Mouse (Mus musculus): ENCODE results near the gene Tmprss7. TPM values are rescaled to one million over a fixed set of nuclear protein-coding genes. Genes with fewer than 3 reads are reported as not detected.
A peak's percentile ranks its signal among the peaks of the same experiment; 100 is the strongest.

Gene Tmprss7
- polyA plus RNA-seq, 1 experiment from 2014 or later: 0.50 TPM

DNA sequence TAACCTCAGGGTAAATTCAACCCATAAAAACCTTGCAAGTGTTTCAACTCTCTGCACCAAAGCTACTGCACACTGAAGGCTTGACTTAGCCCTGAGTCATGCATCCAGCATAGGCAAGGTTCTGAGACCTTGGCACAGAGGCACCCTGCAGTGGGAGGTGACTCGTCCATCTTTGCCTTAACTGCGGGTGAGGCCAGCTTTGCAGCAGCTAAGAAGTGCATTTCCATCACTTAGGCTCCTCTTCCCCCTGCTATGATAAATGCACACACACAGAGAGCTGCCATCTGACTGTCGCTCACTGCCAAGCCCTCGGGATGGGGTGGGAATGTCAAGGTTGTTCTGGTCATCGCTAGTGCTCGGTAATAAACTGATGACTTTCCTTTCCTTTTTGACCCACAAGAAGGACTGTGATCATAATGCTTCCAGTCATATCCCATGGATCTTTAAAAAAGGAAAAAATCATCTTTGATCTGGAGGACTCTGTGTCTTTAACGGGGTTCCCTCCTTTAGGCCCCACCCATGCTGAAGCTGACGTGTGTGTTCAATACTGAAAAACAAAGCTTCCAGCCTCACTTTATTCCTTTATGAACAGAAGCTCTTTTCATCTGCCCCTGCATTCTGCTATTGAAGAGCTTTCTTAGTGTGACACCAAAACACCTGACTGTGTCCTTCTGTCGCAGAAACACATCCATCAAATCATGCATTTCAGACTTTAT is 2.1 kb upstream of the Tmprss7 start:
- Histone ChIP-seq H3K9ac (ENCODE audit: low read depth, low read length) (no peak overlapping the region), H3K27me3 (replicated peaks; ENCODE audit: control insufficient read depth, insufficient read depth, low read length) (no peaks in the 10 kb centered on the region), H3K4me2 (ENCODE audit: low read length) (no peak overlapping the region), H3K9me3 (ENCODE audit: control insufficient read depth, low read length) (no peaks in the 10 kb centered on the region), H3K4me1 (ENCODE audit: control insufficient read depth, insufficient read depth, low read depth, low read length) (peaks cover 4% of the 10 kb centered on the region), H3K36me3 (ENCODE audit: control insufficient read depth, insufficient read depth, low read length) (no peaks in the 10 kb centered on the region), H3K4me3 (ENCODE audit: low read length) (no peak overlapping the region), H3K27ac (ENCODE audit: low read depth, low read length) (no peak overlapping the region)
- WGBS: 49% methylated on average over 9 of the region's 9 CpGs
- peak; percentile 58 for ATAC-seq

DNA sequence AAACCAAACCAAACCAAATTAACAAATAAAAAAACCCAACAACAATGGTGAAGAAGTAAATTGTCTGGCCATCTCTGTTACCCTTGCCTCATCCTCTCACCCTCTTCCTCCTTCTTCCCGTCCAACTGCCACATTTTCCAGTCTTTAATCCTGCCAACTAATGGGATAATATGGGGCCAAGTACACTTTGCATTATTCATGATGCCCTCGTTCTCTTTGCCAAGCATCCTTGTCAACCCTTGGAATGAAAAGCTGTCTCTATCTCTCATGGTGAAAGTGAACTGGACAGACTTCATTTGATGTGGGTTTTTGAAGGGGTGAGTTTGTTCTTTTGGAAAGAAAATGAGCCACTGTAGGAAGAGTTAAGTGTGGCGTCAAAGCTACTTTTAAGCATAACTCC is 607 bp downstream of the Tmprss7 start:
- H3K4me3 ChIP-seq (ENCODE audit: low read length): no peak overlapping the region
- ATAC-seq: no peak
- H3K27ac ChIP-seq (ENCODE audit: low read depth, low read length): no peak overlapping the region
- peaks cover 8% of the 10 kb centered on the region for H3K4me1 ChIP-seq (ENCODE audit: control insufficient read depth, insufficient read depth, low read depth, low read length)
- H3K4me2 ChIP-seq (ENCODE audit: low read length): no peak overlapping the region
- H3K9ac ChIP-seq (ENCODE audit: low read depth, low read length): no peak overlapping the region
- H3K27me3 ChIP-seq (replicated peaks; ENCODE audit: control insufficient read depth, insufficient read depth, low read length): no peaks in the 10 kb centered on the region
- WGBS: 35% methylated on average over 3 of the region's 3 CpGs
- no peaks in the 10 kb centered on the region for H3K36me3 ChIP-seq (ENCODE audit: control insufficient read depth, insufficient read depth, low read length)
- no peaks in the 10 kb centered on the region for H3K9me3 ChIP-seq (ENCODE audit: control insufficient read depth, low read length)

DNA sequence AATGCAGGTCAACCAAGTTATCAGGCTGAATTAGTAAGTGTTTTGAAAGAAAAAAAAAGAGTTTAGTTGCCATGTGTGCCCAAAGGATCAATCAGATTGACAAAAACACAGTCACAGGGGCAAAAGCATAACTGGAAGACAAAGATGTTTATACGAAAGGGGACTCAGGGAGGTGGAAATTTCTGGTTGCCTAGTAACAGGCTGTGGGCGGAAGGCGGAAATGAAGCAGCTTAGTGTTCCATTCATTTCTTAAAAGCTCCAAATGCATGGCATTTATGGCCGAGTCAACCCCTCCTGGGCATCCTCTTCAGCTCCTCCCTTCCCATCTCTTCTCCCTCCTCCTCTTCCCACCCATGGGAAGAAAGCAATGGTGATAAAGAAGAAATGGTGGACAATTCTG is 3.3 kb downstream of the Tmprss7 start:
- H3K36me3 ChIP-seq (ENCODE audit: control insufficient read depth, insufficient read depth, low read length): no peaks in the 10 kb centered on the region
- no peak overlapping the region for H3K4me3 ChIP-seq (ENCODE audit: low read length)
- 4% methylated on average over 4 of the region's 4 CpGs for WGBS
- ATAC-seq: peak; percentile 83
- no peaks in the 10 kb centered on the region for H3K27me3 ChIP-seq (replicated peaks; ENCODE audit: control insufficient read depth, insufficient read depth, low read length)
- H3K4me2 ChIP-seq (ENCODE audit: low read length): no peak overlapping the region
- peak overlapping the region; percentile 9; the same call in 1 of the 2 replicates for H3K27ac ChIP-seq (ENCODE audit: low read depth, low read length)
- no peak overlapping the region for H3K9ac ChIP-seq (ENCODE audit: low read depth, low read length)
- no peaks in the 10 kb centered on the region for H3K9me3 ChIP-seq (ENCODE audit: control insufficient read depth, low read length)
- H3K4me1 ChIP-seq (ENCODE audit: control insufficient read depth, insufficient read depth, low read depth, low read length): peaks cover 5% of the 10 kb centered on the region

DNA sequence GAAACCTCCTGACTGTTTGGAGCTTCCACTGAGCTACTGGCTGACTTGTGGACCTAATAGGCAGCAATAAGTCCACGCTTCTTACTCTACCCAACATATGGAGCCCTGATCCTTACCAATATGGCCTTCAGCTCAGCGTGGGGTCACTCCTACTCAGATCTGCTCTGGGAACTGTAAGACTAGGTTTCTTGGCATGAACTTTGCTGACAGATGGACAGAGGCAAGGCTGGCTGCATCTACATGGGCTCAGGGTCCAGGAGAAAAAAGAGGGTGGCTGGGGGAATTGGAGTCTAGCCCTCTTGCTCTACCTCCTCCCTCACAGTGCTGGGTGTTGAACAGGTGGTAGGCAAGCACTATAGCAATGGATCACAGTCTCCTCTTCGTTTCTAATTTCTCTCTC is 6.6 kb downstream of the Tmprss7 start:
- WGBS: 82% methylated on average over 3 of the region's 3 CpGs
- H3K4me1 ChIP-seq (ENCODE audit: control insufficient read depth, insufficient read depth, low read depth, low read length): peaks cover 5% of the 10 kb centered on the region
- H3K36me3 ChIP-seq (ENCODE audit: control insufficient read depth, insufficient read depth, low read length): no peaks in the 10 kb centered on the region
- H3K4me2 ChIP-seq (ENCODE audit: low read length): no peak overlapping the region
- no peak overlapping the region for H3K9ac ChIP-seq (ENCODE audit: low read depth, low read length)
- H3K27me3 ChIP-seq (replicated peaks; ENCODE audit: control insufficient read depth, insufficient read depth, low read length): no peaks in the 10 kb centered on the region
- no peaks in the 10 kb centered on the region for H3K9me3 ChIP-seq (ENCODE audit: control insufficient read depth, low read length)
- ATAC-seq: peak; percentile 52; the same call in 1 of the 2 replicates
- no peak overlapping the region for H3K27ac ChIP-seq (ENCODE audit: low read depth, low read length)
- H3K4me3 ChIP-seq (ENCODE audit: low read length): no peak overlapping the region

DNA sequence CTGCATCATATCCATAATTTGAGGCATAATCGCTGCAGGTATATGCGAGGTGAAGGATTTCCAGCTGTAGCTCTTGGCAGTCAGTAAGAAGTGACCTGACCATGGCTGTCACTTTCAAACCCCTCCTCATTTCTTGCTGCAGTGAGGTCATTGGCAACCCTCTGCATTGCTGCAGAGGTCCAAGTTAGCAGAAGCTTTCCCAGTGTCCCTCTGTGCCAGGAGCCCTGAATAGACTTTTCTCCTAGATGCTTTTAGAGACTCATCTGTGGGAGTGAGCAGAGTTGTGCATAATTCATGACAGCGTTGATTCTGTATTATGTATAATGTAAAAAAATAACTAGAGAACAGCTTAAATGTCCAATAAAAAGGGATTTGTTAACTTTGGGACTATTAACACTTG is 8.2 kb downstream of the Tmprss7 start:
- Histone ChIP-seq H3K4me3 (ENCODE audit: low read length) (no peak overlapping the region), H3K27ac (ENCODE audit: low read depth, low read length) (no peak overlapping the region), H3K4me2 (ENCODE audit: low read length) (no peak overlapping the region), H3K36me3 (ENCODE audit: control insufficient read depth, insufficient read depth, low read length) (no peaks in the 10 kb centered on the region), H3K9me3 (ENCODE audit: control insufficient read depth, low read length) (no peaks in the 10 kb centered on the region), H3K27me3 (replicated peaks; ENCODE audit: control insufficient read depth, insufficient read depth, low read length) (no peaks in the 10 kb centered on the region), H3K9ac (ENCODE audit: low read depth, low read length) (no peak overlapping the region), H3K4me1 (ENCODE audit: control insufficient read depth, insufficient read depth, low read depth, low read length) (peaks cover under 1% of the 10 kb centered on the region; the same call in 1 of the 2 replicates)
- 0 out of 2 replicates have a peak, but pooled peaks have one; percentile 32 for ATAC-seq
- WGBS: 69% methylated on average over 3 of the region's 3 CpGs

DNA sequence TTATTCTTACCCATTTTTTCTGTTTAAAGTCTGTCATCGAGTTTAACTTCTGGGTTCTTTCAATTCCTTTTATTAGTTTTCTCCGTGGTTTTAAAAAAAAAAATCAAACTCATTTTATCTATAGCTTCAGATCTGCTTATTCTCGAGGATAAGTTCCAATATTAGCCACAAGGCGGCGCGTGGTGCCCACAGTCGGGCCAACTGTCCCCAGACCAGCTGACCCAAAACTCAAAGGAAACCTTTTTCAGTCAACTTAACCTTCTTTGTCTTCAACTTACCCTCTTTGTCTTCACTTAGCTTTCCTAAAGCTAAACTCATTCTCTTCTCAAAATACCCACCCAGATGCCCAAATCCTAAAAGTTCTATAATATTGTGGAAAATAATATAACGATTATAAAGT is 8.6 kb downstream of the Tmprss7 start:
- Histone ChIP-seq H3K36me3 (ENCODE audit: control insufficient read depth, insufficient read depth, low read length) (no peaks in the 10 kb centered on the region), H3K9ac (ENCODE audit: low read depth, low read length) (no peak overlapping the region), H3K9me3 (ENCODE audit: control insufficient read depth, low read length) (no peaks in the 10 kb centered on the region), H3K27me3 (replicated peaks; ENCODE audit: control insufficient read depth, insufficient read depth, low read length) (no peaks in the 10 kb centered on the region), H3K4me2 (ENCODE audit: low read length) (no peak overlapping the region), H3K4me3 (ENCODE audit: low read length) (no peak overlapping the region), H3K4me1 (ENCODE audit: control insufficient read depth, insufficient read depth, low read depth, low read length) (no peaks in the 10 kb centered on the region), H3K27ac (ENCODE audit: low read depth, low read length) (no peak overlapping the region)
- 14% methylated on average over 8 of the region's 8 CpGs for WGBS
- no peak for ATAC-seq

DNA sequence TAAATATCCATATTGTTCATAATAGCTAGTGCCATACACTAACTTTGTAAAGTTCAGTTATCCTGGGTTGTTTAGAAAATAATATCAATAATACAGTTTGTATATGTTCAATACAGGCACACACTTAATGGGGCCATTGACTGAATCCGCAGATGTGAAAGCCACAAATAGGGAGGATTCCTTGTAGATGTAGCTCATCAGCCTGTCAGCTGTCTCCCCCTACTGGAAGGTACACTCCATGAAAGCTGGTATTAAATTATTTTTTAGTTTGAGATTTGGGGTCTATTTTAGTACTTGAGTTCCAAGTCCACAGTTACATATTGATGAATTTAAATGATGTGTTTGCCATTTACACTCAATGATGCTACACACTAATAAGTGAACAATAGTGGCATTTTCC is 17.0 kb downstream of the Tmprss7 start:
- Histone ChIP-seq H3K27ac (ENCODE audit: low read depth, low read length) (no peak overlapping the region), H3K4me2 (ENCODE audit: low read length) (no peak overlapping the region), H3K4me3 (ENCODE audit: low read length) (no peak overlapping the region), H3K27me3 (replicated peaks; ENCODE audit: control insufficient read depth, insufficient read depth, low read length) (no peaks in the 10 kb centered on the region), H3K36me3 (ENCODE audit: control insufficient read depth, insufficient read depth, low read length) (no peaks in the 10 kb centered on the region), H3K9ac (ENCODE audit: low read depth, low read length) (no peak overlapping the region), H3K4me1 (ENCODE audit: control insufficient read depth, insufficient read depth, low read depth, low read length) (no peaks in the 10 kb centered on the region), H3K9me3 (ENCODE audit: control insufficient read depth, low read length) (no peaks in the 10 kb centered on the region)
- no peak for ATAC-seq
- 39% methylated on average over 1 of the region's 1 CpGs for WGBS

DNA sequence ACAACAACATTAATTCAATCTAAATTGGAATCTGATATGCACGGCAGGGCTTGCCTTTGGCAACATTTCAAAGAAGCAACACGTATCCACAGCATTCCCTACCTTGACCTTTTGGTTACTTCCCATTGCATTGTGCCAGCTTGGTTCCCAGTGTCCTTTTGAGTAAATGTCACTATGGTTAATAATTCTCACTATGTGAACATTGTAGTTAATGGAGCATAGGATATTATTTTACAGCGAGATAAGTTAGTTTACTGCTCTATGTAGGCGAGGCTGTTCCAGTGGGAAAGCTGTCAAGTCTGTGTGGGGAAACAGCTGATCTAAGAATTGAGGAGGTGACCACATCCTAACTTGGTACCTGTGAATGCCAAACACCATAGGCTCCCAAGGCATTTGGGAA is 23.5 kb downstream of the Tmprss7 start:
- H3K36me3 ChIP-seq (ENCODE audit: control insufficient read depth, insufficient read depth, low read length): no peaks in the 10 kb centered on the region
- 45% methylated on average over 4 of the region's 4 CpGs for WGBS
- no peak overlapping the region for H3K4me3 ChIP-seq (ENCODE audit: low read length)
- ATAC-seq: no peak
- no peak overlapping the region for H3K27ac ChIP-seq (ENCODE audit: low read depth, low read length)
- H3K4me2 ChIP-seq (ENCODE audit: low read length): no peak overlapping the region
- H3K9ac ChIP-seq (ENCODE audit: low read depth, low read length): no peak overlapping the region
- no peaks in the 10 kb centered on the region for H3K27me3 ChIP-seq (replicated peaks; ENCODE audit: control insufficient read depth, insufficient read depth, low read length)
- H3K9me3 ChIP-seq (ENCODE audit: control insufficient read depth, low read length): no peaks in the 10 kb centered on the region
- no peaks in the 10 kb centered on the region for H3K4me1 ChIP-seq (ENCODE audit: control insufficient read depth, insufficient read depth, low read depth, low read length)

DNA sequence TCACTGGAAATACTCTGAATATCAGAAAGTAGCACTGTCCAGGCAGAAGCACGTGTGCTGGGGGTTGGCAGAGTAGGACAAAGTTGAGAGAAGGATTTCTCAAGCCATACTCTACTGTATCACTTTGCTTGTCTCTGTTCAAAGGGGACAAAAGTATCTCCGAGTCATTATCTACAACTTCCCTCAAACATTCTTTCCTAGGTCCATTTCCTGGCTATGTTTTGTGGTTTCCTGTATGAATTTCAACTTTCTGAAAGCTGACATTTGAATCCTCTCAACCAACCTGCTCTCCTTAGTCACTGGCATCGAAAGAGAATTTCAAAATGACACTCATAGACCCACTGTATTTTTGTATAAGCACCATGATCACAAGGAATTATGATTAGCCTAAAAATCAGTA is 25.3 kb downstream of the Tmprss7 start:
- H3K4me3 ChIP-seq (ENCODE audit: low read length): no peak overlapping the region
- H3K36me3 ChIP-seq (ENCODE audit: control insufficient read depth, insufficient read depth, low read length): no peaks in the 10 kb centered on the region
- no peak overlapping the region for H3K27ac ChIP-seq (ENCODE audit: low read depth, low read length)
- no peaks in the 10 kb centered on the region for H3K27me3 ChIP-seq (replicated peaks; ENCODE audit: control insufficient read depth, insufficient read depth, low read length)
- ATAC-seq: no peak
- H3K9ac ChIP-seq (ENCODE audit: low read depth, low read length): no peak overlapping the region
- no peaks in the 10 kb centered on the region for H3K4me1 ChIP-seq (ENCODE audit: control insufficient read depth, insufficient read depth, low read depth, low read length)
- H3K9me3 ChIP-seq (ENCODE audit: control insufficient read depth, low read length): no peaks in the 10 kb centered on the region
- no peak overlapping the region for H3K4me2 ChIP-seq (ENCODE audit: low read length)
- 72% methylated on average over 3 of the region's 3 CpGs for WGBS

Data from hindbrain, embryonic 16.5 days (tissue).